Mouse (Mus musculus): ENCODE results near the gene Tmem211.
A peak's percentile ranks its signal among the peaks of the same experiment; 100 is the strongest.

The Tmem211 gene

GRCm38 (mm10) chr5:113271207-113271811 lies 44.6 kb downstream of the Tmem211 start:
- DNase-seq (ENCODE audit: inconsistent ontology term), result no peak

- DNase-seq (ENCODE audit: inconsistent ontology term), result no peak
Observed at GRCm38 (mm10) chr5:113275839-113276238, 49.1 kb downstream of the Tmem211 start.

- DNase-seq (ENCODE audit: inconsistent ontology term), result peak; percentile 62
Observed at GRCm38 (mm10) chr5:113280138-113280856, 53.6 kb downstream of the Tmem211 start.

GRCm38 (mm10) chr5:113281557-113281956 lies 54.8 kb downstream of the Tmem211 start:
- no peak for DNase-seq (ENCODE audit: inconsistent ontology term)

GRCm38 (mm10) chr5:113283726-113284125 lies 57.0 kb downstream of the Tmem211 start:
- DNase-seq (ENCODE audit: inconsistent ontology term), result no peak

- DNase-seq (ENCODE audit: inconsistent ontology term), result no peak
Observed at GRCm38 (mm10) chr5:113285541-113285940, 58.8 kb downstream of the Tmem211 start.

- no peak for DNase-seq (ENCODE audit: inconsistent ontology term)
Observed at GRCm38 (mm10) chr5:113286048-113286447, 59.3 kb downstream of the Tmem211 start.

GRCm38 (mm10) chr5:113286591-113287520 lies 60.1 kb downstream of the Tmem211 start:
- peak; percentile 52 for DNase-seq (ENCODE audit: inconsistent ontology term)

GRCm38 (mm10) chr5:113287762-113288161 lies 61.1 kb downstream of the Tmem211 start:
- no peak for DNase-seq (ENCODE audit: inconsistent ontology term)

- no peak for DNase-seq (ENCODE audit: inconsistent ontology term)
Observed at GRCm38 (mm10) chr5:113288490-113288889, 61.8 kb downstream of the Tmem211 start.

Measured in Muller cell, postnatal 12 days (primary cell).